Mouse (Mus musculus): ENCODE measurements around the gene Schip1. TPM values are rescaled to one million over a fixed set of nuclear protein-coding genes. Genes with fewer than 3 reads are reported as not detected.

Schip1 gene
- polyA plus RNA-seq, 1 experiment = 0.11 TPM

DNA sequence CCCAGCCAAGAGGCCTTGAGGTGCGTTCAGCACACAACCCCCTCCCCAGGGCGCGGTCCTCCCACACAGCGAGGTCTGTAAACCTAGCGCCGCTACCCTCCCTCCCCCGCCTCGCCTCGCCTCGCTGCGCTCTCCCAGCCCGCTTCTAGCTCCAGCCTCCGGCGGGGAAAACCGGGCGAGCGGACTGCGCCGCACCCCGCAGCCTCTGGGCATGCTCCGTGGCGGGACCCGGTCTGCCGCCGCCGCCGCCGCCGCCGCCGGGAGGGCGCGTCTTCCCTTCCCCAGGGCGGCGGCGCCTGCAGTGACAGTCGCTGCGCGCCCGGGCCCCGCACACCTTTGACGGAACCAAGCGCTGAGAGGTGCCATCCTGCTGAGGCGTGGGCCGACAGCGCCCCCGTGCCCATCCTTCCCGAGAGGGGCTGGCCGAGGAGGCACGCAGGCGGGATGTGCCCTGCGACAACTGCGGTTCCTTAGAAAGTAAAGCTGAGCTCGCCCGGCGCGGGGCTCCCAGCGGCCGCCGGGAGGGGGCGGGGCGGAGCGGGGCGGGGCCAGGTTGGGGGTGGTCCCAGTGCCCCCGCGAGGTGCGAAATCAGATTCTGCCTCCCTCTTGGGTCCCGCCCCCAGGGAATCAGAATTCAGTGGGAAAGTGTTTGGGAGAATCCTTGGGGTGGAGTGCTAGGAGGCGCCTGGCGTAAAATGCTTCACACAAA is 429.1 kb downstream of the Schip1 start:
- peaks cover 61% of the 10 kb centered on the region for H3K27me3 ChIP-seq (ENCODE audit: control insufficient read depth)
- H3K4me1 ChIP-seq (ENCODE audit: control insufficient read depth) = peaks cover 35% of the 10 kb centered on the region
- TF ChIP-seq TAL1 (IDR thresholded peaks at IDR 0.05; ENCODE audit: low read length) = no peak
- no peak for TF ChIP-seq GATA1 (IDR thresholded peaks at IDR 0.05; ENCODE audit: low read length)
- H3K4me3 ChIP-seq (replicated peaks) = peak overlapping the region; percentile 62
- H3K9me3 ChIP-seq (ENCODE audit: control insufficient read depth, low read length) = no peaks in the 10 kb centered on the region; the same call in 1 of the 2 replicates
- no peaks in the 10 kb centered on the region for H3K36me3 ChIP-seq (ENCODE audit: control insufficient read depth)

DNA sequence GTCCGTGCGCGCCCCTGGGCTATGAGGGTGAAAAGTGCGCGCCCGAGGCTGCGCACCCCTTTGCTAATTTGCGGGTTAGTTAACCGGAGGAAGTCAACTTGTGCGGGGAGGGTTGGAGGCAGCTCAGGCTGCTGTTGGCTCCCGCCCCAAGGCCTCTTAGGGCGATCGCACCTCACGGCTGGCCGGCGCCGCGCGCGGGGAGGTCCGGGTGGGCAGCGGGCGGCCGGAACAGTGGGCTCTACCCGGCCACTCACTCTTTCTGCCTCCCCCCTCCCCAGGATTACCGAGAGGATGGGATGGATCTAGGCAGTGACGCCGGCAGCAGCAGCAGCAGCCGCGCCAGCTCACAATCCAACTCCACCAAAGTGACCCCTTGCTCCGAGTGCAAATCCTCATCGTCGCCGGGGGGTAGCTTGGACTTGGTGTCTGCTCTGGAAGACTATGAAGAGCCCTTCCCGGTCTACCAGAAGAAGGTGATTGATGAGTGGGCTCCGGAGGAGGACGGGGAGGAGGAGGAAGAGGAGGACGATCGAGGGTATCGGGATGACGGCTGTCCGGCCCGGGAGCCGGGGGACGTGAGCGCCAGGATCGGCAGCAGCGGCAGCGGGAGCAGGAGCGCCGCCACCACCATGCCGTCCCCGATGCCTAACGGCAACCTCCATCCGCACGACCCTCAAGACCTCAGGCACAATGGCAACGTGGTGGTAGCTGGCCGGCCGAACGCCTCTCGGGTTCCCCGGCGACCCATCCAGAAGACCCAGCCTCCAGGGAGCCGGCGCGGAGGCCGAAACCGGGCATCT is 429.9 kb downstream of the Schip1 start:
- no peaks in the 10 kb centered on the region; the same call in 1 of the 2 replicates for H3K9me3 ChIP-seq (ENCODE audit: control insufficient read depth, low read length)
- H3K27me3 ChIP-seq (ENCODE audit: control insufficient read depth) = peaks cover 61% of the 10 kb centered on the region

DNA sequence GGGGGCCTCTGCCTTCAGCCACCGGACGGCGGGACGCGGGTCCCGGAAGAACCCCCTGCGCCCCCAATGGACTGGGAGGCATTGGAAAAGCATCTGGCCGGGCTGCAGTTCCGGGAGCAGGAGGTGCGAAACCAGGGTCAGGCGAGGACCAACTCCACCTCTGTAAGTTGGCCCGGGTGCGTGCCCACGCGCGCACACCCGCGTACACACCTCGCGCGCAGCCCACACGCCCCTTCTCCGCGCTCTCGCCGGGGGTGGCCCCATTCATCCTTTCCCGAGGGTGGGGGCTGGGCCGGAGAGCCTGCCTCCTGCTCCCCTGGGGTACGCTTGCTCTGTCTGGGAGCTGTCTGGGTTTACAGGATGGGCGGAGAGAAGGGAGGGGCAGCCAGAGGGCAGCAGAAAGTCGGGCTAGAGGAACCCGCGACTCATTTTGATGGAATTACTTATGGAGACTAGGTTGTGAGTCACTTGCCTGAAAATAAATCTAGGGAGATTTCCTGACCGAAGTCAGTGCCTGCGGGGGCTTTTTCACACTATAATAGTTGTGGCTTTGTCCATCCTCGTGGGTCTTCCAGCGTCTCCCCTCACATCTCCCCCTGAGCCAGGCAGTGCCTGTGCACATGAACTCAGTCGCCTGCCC is 430.6 kb downstream of the Schip1 start:
- TF ChIP-seq TAL1 (IDR thresholded peaks at IDR 0.05; ENCODE audit: low read length) = no peak
- Histone ChIP-seq H3K4me3 (replicated peaks) (peak overlapping the region; percentile 62), H3K9me3 (ENCODE audit: control insufficient read depth, low read length) (no peaks in the 10 kb centered on the region; the same call in 1 of the 2 replicates), H3K4me1 (ENCODE audit: control insufficient read depth) (peaks cover 47% of the 10 kb centered on the region), H3K27me3 (ENCODE audit: control insufficient read depth) (peaks cover 61% of the 10 kb centered on the region), H3K36me3 (ENCODE audit: control insufficient read depth) (no peaks in the 10 kb centered on the region)

More for the DNA sequence above, 429.9 kb downstream of the Schip1 start:
- Histone ChIP-seq H3K4me1 (ENCODE audit: control insufficient read depth) (peaks cover 41% of the 10 kb centered on the region), H3K36me3 (ENCODE audit: control insufficient read depth) (no peaks in the 10 kb centered on the region), H3K4me3 (replicated peaks) (peak overlapping the region; percentile 62)
- TF ChIP-seq GATA1 (IDR thresholded peaks at IDR 0.05; ENCODE audit: low read length) (no peak), TAL1 (IDR thresholded peaks at IDR 0.05; ENCODE audit: low read length) (no peak)

DNA sequence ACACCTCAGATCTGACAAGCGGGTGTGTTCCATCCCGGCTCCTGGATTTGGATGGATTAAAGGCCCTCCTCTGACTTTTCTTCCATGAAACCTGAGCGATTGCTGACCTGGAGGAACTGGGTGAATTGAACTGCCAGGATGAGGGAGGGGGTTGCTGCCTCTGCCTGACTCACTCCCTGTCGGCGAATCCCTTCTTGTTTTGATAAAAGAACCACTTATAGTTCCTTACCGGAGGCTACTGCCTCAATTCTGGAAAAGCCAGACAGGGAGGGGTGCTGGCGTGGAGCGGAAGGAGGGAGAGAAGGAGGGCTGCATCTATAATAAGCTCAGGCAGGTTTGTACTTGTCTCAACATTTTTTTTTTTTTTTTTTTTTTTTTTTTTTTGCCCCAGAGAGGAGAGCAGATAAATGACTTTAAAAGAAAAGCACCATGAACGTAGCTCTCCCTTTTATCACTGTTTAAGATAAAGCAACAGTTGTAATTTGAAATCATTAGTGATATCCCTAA is 431.2 kb downstream of the Schip1 start:
- TF ChIP-seq TAL1 (IDR thresholded peaks at IDR 0.05; ENCODE audit: low read length) = no peak
- no peak for TF ChIP-seq GATA1 (IDR thresholded peaks at IDR 0.05; ENCODE audit: low read length)
- Histone ChIP-seq H3K9me3 (ENCODE audit: control insufficient read depth, low read length) (no peaks in the 10 kb centered on the region; the same call in 1 of the 2 replicates), H3K4me3 (replicated peaks) (no peak overlapping the region), H3K4me1 (ENCODE audit: control insufficient read depth) (peaks cover 51% of the 10 kb centered on the region), H3K36me3 (ENCODE audit: control insufficient read depth) (no peaks in the 10 kb centered on the region), H3K27me3 (ENCODE audit: control insufficient read depth) (peaks cover 61% of the 10 kb centered on the region)

DNA sequence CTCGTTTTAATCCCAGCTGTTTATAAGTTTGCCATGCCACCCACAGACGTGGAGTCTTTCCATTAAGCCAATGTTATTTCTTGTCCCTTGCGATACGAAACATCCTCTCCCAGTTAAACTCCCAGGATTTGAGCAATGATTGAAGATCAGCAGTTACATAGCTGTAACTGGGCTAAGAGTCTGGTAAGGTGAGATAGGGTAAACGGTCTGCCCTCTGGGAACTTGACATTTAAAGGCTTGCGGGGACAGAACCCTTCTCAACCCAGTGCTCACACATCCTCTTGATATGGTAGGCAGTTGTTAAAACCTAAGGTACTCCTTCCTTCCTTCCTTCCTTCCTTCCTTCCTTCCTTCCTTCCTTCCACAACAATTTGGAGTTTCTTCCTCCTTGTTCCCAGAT is 431.9 kb downstream of the Schip1 start:
- no peak overlapping the region for H3K4me3 ChIP-seq (replicated peaks)
- H3K27me3 ChIP-seq (ENCODE audit: control insufficient read depth) = peaks cover 61% of the 10 kb centered on the region
- peaks cover 51% of the 10 kb centered on the region for H3K4me1 ChIP-seq (ENCODE audit: control insufficient read depth)
- no peaks in the 10 kb centered on the region; the same call in 1 of the 2 replicates for H3K9me3 ChIP-seq (ENCODE audit: control insufficient read depth, low read length)
- no peaks in the 10 kb centered on the region for H3K36me3 ChIP-seq (ENCODE audit: control insufficient read depth)
- TF ChIP-seq TAL1 (IDR thresholded peaks at IDR 0.05; ENCODE audit: low read length) (no peak), GATA1 (IDR thresholded peaks at IDR 0.05; ENCODE audit: low read length) (no peak)

DNA sequence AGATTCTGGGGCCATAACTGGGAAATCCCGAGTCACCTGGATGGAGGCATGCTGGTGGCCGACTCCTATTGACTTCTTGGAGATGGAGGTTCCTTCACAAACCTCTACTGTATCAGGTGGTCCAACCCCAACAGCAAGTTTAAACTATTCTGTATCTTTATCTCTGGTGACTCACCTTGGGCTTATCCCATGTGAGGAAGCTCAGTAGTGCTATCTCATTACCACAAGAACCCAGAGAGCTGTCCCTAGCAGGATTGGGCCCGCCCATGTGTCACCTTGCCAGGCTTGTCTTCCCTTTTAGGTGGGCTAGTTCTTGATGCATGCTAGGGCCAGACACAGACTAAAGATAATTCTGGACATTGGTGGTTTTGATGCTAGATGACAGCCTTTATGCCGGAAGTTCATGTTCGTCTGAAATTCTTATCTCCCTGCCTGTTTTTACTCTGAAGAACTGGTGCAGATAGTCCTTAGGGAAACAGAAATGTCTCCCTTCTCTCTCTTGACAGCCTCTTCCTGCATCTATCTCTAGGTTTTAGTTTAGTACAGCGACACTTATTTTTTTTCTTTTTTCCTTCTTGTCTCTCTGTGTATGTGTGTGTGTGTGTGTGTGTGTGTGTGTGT is 435.0 kb downstream of the Schip1 start:
- no peak for TF ChIP-seq GATA1 (IDR thresholded peaks at IDR 0.05; ENCODE audit: low read length)
- peak; percentile 30; the same call in 1 of the 3 replicates for TF ChIP-seq TAL1 (IDR thresholded peaks at IDR 0.05; ENCODE audit: low read length)
- no peak overlapping the region for H3K4me3 ChIP-seq (replicated peaks)
- H3K27me3 ChIP-seq (ENCODE audit: control insufficient read depth) = peaks cover 31% of the 10 kb centered on the region
- H3K36me3 ChIP-seq (ENCODE audit: control insufficient read depth) = no peaks in the 10 kb centered on the region
- H3K9me3 ChIP-seq (ENCODE audit: control insufficient read depth, low read length) = no peaks in the 10 kb centered on the region; the same call in 1 of the 2 replicates
- peaks cover 36% of the 10 kb centered on the region for H3K4me1 ChIP-seq (ENCODE audit: control insufficient read depth)

DNA sequence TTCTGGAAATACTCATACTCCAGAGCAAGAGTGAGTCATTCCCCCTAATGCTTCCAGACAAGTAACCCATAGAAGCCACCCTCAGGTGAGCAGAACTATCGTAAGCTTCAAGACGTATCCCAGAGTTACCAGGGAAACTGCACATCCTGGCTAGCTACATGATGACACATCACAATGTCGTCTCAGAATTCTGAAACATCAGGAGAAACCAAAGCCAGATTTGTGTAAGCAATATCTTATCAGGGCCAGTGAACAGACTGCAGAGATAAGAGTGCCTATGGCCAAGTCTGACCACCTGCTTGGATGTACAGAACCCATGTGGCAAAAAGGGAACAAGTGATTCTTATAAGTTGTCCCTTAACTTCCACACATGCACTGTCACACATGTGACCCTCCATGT is 440.2 kb downstream of the Schip1 start:
- H3K4me1 ChIP-seq (ENCODE audit: control insufficient read depth) = peaks cover 23% of the 10 kb centered on the region
- H3K9me3 ChIP-seq (ENCODE audit: control insufficient read depth, low read length) = no peaks in the 10 kb centered on the region
- TF ChIP-seq TAL1 (IDR thresholded peaks at IDR 0.05; ENCODE audit: low read length) (no peak), GATA1 (IDR thresholded peaks at IDR 0.05; ENCODE audit: low read length) (no peak)

DNA sequence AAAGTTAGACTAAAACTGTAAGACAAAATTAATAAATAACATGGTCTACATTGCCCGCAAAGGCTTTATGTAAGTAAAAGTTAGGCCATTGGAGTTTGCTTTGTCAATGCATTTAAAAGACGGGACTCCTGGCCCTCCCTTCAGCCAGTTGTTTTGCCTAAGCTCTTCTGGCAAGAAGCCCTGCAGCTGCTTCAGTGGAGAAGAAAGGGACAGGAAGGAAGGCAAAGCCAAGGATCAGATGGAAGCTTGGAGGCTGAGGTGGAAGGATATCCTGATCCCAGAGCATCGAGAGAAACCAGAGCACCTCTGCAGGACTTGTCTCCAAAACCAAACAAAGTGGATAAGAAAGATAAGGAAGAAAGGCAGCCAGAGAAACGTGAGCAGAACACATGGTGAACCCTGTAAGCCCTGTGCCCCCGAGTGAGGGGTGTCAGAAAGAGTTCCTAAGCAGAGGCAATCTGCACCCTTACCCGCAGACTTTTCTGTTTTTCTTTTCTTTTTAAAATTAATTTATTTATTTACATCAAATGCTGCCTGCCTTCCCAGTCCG is 442.2 kb downstream of the Schip1 start:
- Histone ChIP-seq H3K4me1 (ENCODE audit: control insufficient read depth) (peaks cover 34% of the 10 kb centered on the region), H3K36me3 (ENCODE audit: control insufficient read depth) (no peaks in the 10 kb centered on the region), H3K9me3 (ENCODE audit: control insufficient read depth, low read length) (no peaks in the 10 kb centered on the region), H3K27me3 (ENCODE audit: control insufficient read depth) (no peaks in the 10 kb centered on the region), H3K4me3 (replicated peaks) (no peak overlapping the region)
- TF ChIP-seq TAL1 (IDR thresholded peaks at IDR 0.05; ENCODE audit: low read length) (no peak), GATA1 (IDR thresholded peaks at IDR 0.05; ENCODE audit: low read length) (no peak)

More for the DNA sequence above, 440.2 kb downstream of the Schip1 start:
- H3K4me3 ChIP-seq (replicated peaks) = no peak overlapping the region
- no peaks in the 10 kb centered on the region for H3K27me3 ChIP-seq (ENCODE audit: control insufficient read depth)
- H3K36me3 ChIP-seq (ENCODE audit: control insufficient read depth) = no peaks in the 10 kb centered on the region
